Mouse (Mus musculus) gastrocnemius, adult 2 months (tissue): ENCODE data around the gene Hsd17b13. TPM values are rescaled to one million over a fixed set of nuclear protein-coding genes. Genes with fewer than 3 reads are reported as not detected.

Experiments used
- DNase-seq: peaks from one replicate; pipeline ENCODE4 v3.0.0; 2022
- H3K27ac ChIP-seq: fragments of 200-600 bp; 2 replicates; pipeline ENCODE4 v1.8.1; 2022; ENCODE audit warnings: mild to moderate bottlenecking
- H3K4me3 ChIP-seq: fragments of 200-600 bp; 2 replicates; pipeline ENCODE4 v1.8.1; 2022; ENCODE audit warnings: mild to moderate bottlenecking, moderate library complexity
- CTCF ChIP-seq: fragments of 200-600 bp; IDR thresholded peaks from 2 replicates; pipeline ENCODE4 v1.8.1; 2022; ENCODE audit warnings: antibody characterized with exemption, mild to moderate bottlenecking, moderate library complexity
- intact Hi-C: fragments of 180-260 bp; cut with DNase I; formaldehyde crosslinking; loops from one replicate; pipeline ENCODE4 v1.15.1; 2025
- total RNA-seq, 2 experiments: library from RNA; stranded (reverse); gene quantifications; 2 replicates each; pipeline ENCODE4 v1.2.3; 2021

The Hsd17b13 gene
- total RNA-seq, 2 experiments from 2014 or later = not detected

DNA sequence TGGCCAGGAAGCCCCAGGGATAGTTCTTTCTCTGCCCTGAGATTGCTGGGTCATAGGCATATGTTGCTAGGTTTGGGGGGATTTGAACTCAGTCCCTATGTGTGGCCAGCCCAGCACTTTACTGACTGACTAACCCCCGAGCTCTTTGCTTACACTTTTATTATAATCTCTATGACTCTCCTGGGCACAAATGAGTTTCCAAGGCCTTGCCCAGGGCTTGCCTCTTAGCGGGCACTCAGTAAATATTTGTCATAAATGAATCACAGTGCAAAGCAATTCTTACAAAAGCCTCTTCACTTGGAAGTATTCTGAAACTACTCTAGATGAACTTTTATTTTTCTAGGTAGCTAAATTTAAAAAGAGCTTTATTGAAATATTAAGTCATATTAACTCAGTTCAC is 26.7 kb upstream of the Hsd17b13 start:
- TF ChIP-seq CTCF = no peak
- Histone ChIP-seq H3K4me3 (no peak overlapping the region), H3K27ac (no peak overlapping the region)
- intact Hi-C loops = loop anchor here (5.0 kb wide), 1 partner anchor 53 kb away; no protein-coding TSS in a partner anchor
- DNase-seq = no peak

DNA sequence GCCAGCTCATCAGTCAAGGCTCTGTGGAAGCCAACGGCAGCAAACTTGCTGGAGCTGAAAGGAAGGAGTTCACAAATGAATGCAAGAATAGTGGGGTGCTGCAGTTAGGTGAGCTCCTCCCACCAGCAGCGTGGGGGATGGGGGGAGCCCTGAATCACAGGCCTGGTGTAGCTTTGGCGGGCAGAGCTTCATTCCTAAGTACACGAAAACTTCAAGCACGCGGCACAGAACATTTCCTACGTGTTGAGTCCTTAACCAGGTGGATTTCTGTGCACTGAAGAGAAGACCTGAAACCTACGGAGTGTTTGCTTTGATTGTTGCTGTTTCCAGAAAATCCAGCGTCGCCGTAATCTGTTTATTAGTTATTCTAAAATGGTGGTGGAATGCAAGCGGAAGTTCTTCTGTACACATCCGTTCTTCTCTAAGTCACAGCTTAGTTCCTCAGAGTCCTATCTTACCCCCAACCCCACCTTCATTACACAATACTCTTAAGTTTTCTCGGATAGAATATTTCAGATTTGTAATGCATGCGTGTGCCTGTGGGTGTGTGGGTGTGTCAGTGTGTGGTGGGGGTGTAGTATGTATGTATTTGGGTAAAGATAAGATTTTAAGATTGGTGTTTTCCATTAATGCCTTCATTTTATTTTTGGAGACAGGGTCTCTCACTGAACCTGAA is 26.2 kb upstream of the Hsd17b13 start:
- intact Hi-C loops = loop anchor here (5.0 kb wide), 1 partner anchor 54 kb away; no protein-coding TSS in a partner anchor
- no peak overlapping the region for H3K4me3 ChIP-seq
- no peak for TF ChIP-seq CTCF
- no peak for DNase-seq
- no peak overlapping the region for H3K27ac ChIP-seq

DNA sequence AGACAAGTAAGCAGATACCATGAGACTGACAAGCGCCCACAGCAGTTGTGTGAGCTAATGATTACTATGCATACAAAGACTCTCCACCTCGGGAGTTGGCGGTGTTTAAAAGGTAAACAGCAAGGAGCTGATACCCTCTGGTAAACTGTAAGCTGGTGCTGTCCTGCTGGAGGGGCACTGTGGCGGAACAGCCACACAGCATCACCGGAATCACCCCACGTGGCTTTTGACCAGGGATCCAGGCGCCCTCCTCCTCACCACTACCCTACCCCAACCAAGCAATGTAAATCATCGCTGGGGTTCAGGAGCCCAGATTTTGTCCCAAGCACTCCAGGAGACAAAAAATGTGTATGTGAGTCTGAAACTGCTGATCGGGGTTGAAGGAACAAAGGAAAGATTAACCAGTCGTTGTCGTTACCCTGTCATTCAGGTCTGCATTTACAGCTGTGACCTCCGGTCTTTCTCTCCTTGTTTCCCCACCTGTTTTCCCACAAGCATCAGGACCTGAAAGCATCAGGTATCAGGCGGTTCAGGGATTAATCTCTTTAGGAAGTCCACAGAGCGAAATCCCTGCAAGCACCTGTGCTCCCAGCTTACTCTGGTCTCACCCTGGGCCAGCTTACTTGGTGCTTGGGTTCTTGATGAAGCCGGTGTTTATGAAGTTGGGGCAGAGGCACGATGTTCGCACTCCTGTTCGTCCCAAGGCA is 25.5 kb upstream of the Hsd17b13 start:
- intact Hi-C loops = loop anchor here (5.0 kb wide), 1 partner anchor 55 kb away; no protein-coding TSS in a partner anchor
- DNase-seq = no peak
- Histone ChIP-seq H3K27ac (no peak overlapping the region), H3K4me3 (no peak overlapping the region)
- TF ChIP-seq CTCF = no peak

- Histone ChIP-seq H3K27ac (no peak overlapping the region), H3K4me3 (no peak overlapping the region)
- intact Hi-C loops = loop anchor here (2.0 to 5.0 kb wide), 4 partner anchors 39 to 343 kb away; no protein-coding TSS in a partner anchor
- peak; percentile 99 for TF ChIP-seq CTCF
- peak; percentile 87 for DNase-seq
These were observed 22.5 kb upstream of the Hsd17b13 start for GRCm38 (mm10) chr5:103999738-104000137.

DNA sequence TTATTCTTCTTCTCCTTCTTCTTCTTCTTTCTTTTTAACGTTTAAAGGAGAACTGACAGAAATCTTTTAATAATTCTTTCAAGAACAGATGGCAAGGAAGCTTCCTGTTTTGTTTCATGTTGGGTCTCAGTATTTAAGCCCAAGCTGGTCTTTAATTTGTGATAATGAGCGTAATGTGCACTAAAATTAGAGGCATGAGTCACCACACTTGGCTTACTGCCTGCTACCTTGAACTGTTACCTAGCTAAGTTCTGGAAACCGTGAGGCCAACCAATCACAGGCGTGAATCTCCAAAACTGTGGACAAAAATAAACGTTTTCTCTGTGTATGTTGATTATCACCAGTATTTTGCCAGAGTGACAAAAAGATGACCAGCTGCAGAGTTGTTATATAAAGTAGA is 21.5 kb upstream of the Hsd17b13 start:
- intact Hi-C loops = loop anchor here (2.0 to 5.0 kb wide), 3 partner anchors 40 to 344 kb away; no protein-coding TSS in a partner anchor
- H3K4me3 ChIP-seq = no peak overlapping the region
- no peak overlapping the region for H3K27ac ChIP-seq
- TF ChIP-seq CTCF = no peak
- no peak for DNase-seq

- no peak for DNase-seq
- Histone ChIP-seq H3K27ac (no peak overlapping the region), H3K4me3 (no peak overlapping the region)
- intact Hi-C loops = loop anchor here (5.0 kb wide), 2 partner anchors 77 to 347 kb away; no protein-coding TSS in a partner anchor
- peak; percentile 66 for TF ChIP-seq CTCF
These were observed 18.0 kb upstream of the Hsd17b13 start for GRCm38 (mm10) chr5:103995181-103995580.

GRCm38 (mm10) chr5:103994669-103995068 is 17.5 kb upstream of the Hsd17b13 start:
- intact Hi-C loops = loop anchor here (5.0 kb wide), 2 partner anchors 78 to 348 kb away; no protein-coding TSS in a partner anchor
- H3K27ac ChIP-seq = no peak overlapping the region
- no peak for DNase-seq
- no peak for TF ChIP-seq CTCF
- H3K4me3 ChIP-seq = no peak overlapping the region

GRCm38 (mm10) chr5:103993601-103994000 is 16.4 kb upstream of the Hsd17b13 start:
- intact Hi-C loops = no loop called here
- peak; percentile 42 for TF ChIP-seq CTCF
- Histone ChIP-seq H3K4me3 (no peak overlapping the region), H3K27ac (no peak overlapping the region)
- DNase-seq = no peak

GRCm38 (mm10) chr5:103992831-103993230 is 15.6 kb upstream of the Hsd17b13 start:
- no peak overlapping the region for H3K4me3 ChIP-seq
- no peak overlapping the region for H3K27ac ChIP-seq
- intact Hi-C loops = no loop called here
- DNase-seq = no peak
- no peak for TF ChIP-seq CTCF

- no peak for DNase-seq
- Histone ChIP-seq H3K27ac (no peak overlapping the region), H3K4me3 (no peak overlapping the region)
- TF ChIP-seq CTCF = no peak
- intact Hi-C loops = no loop called here
These were observed 3.7 kb upstream of the Hsd17b13 start for GRCm38 (mm10) chr5:103980705-103981560.

DNA sequence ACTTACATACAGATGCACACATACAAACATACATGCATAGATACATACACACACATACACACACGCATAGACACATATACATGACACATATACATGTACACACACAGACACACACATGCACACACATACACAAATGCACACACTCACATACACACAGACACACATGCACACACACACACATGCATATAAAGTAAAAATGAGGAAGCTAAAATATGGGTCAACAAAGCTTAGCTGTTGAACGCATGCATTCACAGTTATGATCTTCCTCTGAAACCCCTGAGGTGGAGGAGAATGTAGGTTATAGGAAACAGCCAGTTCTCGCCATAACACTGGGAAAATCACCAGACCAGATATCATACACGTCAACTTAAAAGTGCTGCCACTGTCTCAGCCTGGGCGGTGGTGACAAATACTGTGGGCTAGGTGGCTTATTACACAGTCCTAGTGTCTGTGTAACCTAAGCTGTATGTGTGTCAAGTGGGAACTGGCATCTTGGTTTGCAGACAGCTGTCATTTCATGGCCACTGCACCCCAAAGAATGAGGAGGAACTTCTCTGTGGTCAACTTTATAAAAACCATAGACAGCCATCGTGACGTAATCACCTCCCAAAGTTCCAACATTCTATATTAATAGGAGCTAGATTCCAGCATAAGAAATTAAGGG is 829 bp upstream of the Hsd17b13 start:
- no peak overlapping the region for H3K4me3 ChIP-seq
- TF ChIP-seq CTCF = no peak
- H3K27ac ChIP-seq = no peak overlapping the region
- DNase-seq = no peak
- intact Hi-C loops = no loop called here

- DNase-seq = no peak
- intact Hi-C loops = no loop called here
- Histone ChIP-seq H3K4me3 (no peak overlapping the region), H3K27ac (no peak overlapping the region)
- no peak for TF ChIP-seq CTCF
These were observed 1.5 kb downstream of the Hsd17b13 start for GRCm38 (mm10) chr5:103975736-103976135.
